In genomic region chr11:18015239-18015638, GRCm38 (mm10) we compare ENCODE assay signal across 15 mouse cellular contexts.
DNase-seq lines count a peak whose midpoint lies in the region; ATAC-seq lines count a peak whose summit lies in the region.
"Had no signal": no experiment of that assay in that cellular context is flagged by ENCODE, and none has a peak within 500 bp of the region (broad histone marks: within the 10 kb centered on the region; RNA-seq: fewer than 3 reads in every experiment).

No protein-coding gene starts in this region.

- peak; percentile 27 for DNase-seq in heart, adult 11 months
- no peak for DNase-seq in heart, adult 18-20 months
- DNase-seq in embryonic facial prominence, embryonic 11.5 days (ENCODE audit: low spot score): peak; percentile 29
- DNase-seq in left cerebral cortex, postnatal 10 days (ENCODE audit: extremely low spot score in 1 of 2, low spot score in 2 of 2): no peak
- DNase-seq in gastrocnemius, postnatal 25 days: no peak
- DNase-seq: adrenal gland, postnatal 36 days; heart, adult 2 months; heart, postnatal 14 days; layer of hippocampus, adult 9-11 months; lung, adult 2 months; thymus, adult 2 months had no signal

- H3K9me3 ChIP-seq in embryonic facial prominence, embryonic 11.5 days (replicated peaks; ENCODE audit: control insufficient read depth, low read length): no peaks in the 10 kb centered on the region
- H3K9me3 ChIP-seq in hindbrain, embryonic 15.5 days: no peaks in the 10 kb centered on the region
- no peaks in the 10 kb centered on the region for H3K9me3 ChIP-seq in midbrain, embryonic 16.5 days (replicated peaks; ENCODE audit: control insufficient read depth, low read length, poor library complexity, severe bottlenecking)
- H3K9me3 ChIP-seq: limb, embryonic 15.5 days had no signal

- no peak for ATAC-seq in embryonic facial prominence, embryonic 11.5 days (replicated peaks; ENCODE audit: insufficient number of reproducible peaks, low FRiP score, low TSS enrichment, low read depth)
- ATAC-seq in hindbrain, embryonic 15.5 days (ENCODE audit: low FRiP score, low read depth): no peak
- ATAC-seq in midbrain, embryonic 16.5 days: peak; percentile 61

- no peak overlapping the region for H3K27ac ChIP-seq in embryonic facial prominence, embryonic 11.5 days (replicated peaks; ENCODE audit: low read depth, low read length)
- no peak overlapping the region; the same call in none of the 2 replicates for H3K27ac ChIP-seq in hindbrain, embryonic 15.5 days (replicated peaks)
- no peak overlapping the region for H3K27ac ChIP-seq in midbrain, embryonic 16.5 days (ENCODE audit: low read length)
- H3K27ac ChIP-seq: heart, adult 2 months; kidney, postnatal 0 days; limb, embryonic 15.5 days had no signal

- no peaks in the 10 kb centered on the region for H3K4me1 ChIP-seq in embryonic facial prominence, embryonic 11.5 days (ENCODE audit: control insufficient read depth, insufficient read depth, low read length)
- H3K4me1 ChIP-seq in hindbrain, embryonic 15.5 days (replicated peaks): peaks cover 16% of the 10 kb centered on the region
- H3K4me1 ChIP-seq in midbrain, embryonic 16.5 days (ENCODE audit: control insufficient read depth, insufficient read depth, low read length): peaks cover 12% of the 10 kb centered on the region

- no peaks in the 10 kb centered on the region for H3K36me3 ChIP-seq in embryonic facial prominence, embryonic 11.5 days (replicated peaks; ENCODE audit: control insufficient read depth, insufficient read depth, low read depth, low read length)
- H3K36me3 ChIP-seq in hindbrain, embryonic 15.5 days: no peaks in the 10 kb centered on the region
- no peaks in the 10 kb centered on the region for H3K36me3 ChIP-seq in midbrain, embryonic 16.5 days (ENCODE audit: control insufficient read depth, insufficient read depth, low read length)
- H3K36me3 ChIP-seq: limb, embryonic 15.5 days had no signal

- 30% methylated on average over 4 of the region's 4 CpGs for WGBS in embryonic facial prominence, embryonic 11.5 days
- 26% methylated on average over 4 of the region's 4 CpGs for WGBS in hindbrain, embryonic 15.5 days
- 13% methylated on average over 4 of the region's 4 CpGs for WGBS in midbrain, embryonic 16.5 days

- no peak overlapping the region for H3K4me2 ChIP-seq in embryonic facial prominence, embryonic 11.5 days (ENCODE audit: low read depth, low read length)
- H3K4me2 ChIP-seq in hindbrain, embryonic 15.5 days: peak overlapping the region; percentile 5; the same call in 1 of the 2 replicates
- H3K4me2 ChIP-seq in midbrain, embryonic 16.5 days (ENCODE audit: low read length): no peak overlapping the region; the same call in 1 of the 2 replicates
- H3K4me2 ChIP-seq: limb, embryonic 15.5 days had no signal

- intact Hi-C loops in left cerebral cortex, postnatal 10 days (cut with DNase I): no loop called here

- no peak overlapping the region for H3K9ac ChIP-seq in embryonic facial prominence, embryonic 11.5 days (replicated peaks; ENCODE audit: low read length)
- no peak overlapping the region for H3K9ac ChIP-seq in hindbrain, embryonic 15.5 days
- H3K9ac ChIP-seq in midbrain, embryonic 16.5 days (ENCODE audit: low read depth, low read length): no peak overlapping the region
- H3K9ac ChIP-seq: limb, embryonic 15.5 days had no signal

- no peaks in the 10 kb centered on the region for H3K27me3 ChIP-seq in embryonic facial prominence, embryonic 11.5 days (ENCODE audit: control insufficient read depth, insufficient read depth, low read length)
- H3K27me3 ChIP-seq in hindbrain, embryonic 15.5 days: no peaks in the 10 kb centered on the region
- H3K27me3 ChIP-seq in midbrain, embryonic 16.5 days (ENCODE audit: control insufficient read depth, insufficient read depth, low read depth, low read length): no peaks in the 10 kb centered on the region

- no peak overlapping the region for H3K4me3 ChIP-seq in embryonic facial prominence, embryonic 11.5 days (ENCODE audit: low read depth, low read length)
- H3K4me3 ChIP-seq in hindbrain, embryonic 15.5 days: no peak overlapping the region
- H3K4me3 ChIP-seq in midbrain, embryonic 16.5 days (ENCODE audit: low read depth, low read length): no peak overlapping the region
- H3K4me3 ChIP-seq: heart, adult 2 months; limb, embryonic 15.5 days had no signal

Comparison
In these comparisons a context has a peak if more than half of its experiments do, and no peak if none do; other contexts are left out.
1. DNase-seq: peak in heart, adult 11 months (single experiment) and embryonic facial prominence, embryonic 11.5 days (single experiment); none in heart, adult 18-20 months (0 of 2), left cerebral cortex, postnatal 10 days (0 of 2) and gastrocnemius, postnatal 25 days (single experiment).